Mouse (Mus musculus): ENCODE data around the gene Chchd3.

DNA sequence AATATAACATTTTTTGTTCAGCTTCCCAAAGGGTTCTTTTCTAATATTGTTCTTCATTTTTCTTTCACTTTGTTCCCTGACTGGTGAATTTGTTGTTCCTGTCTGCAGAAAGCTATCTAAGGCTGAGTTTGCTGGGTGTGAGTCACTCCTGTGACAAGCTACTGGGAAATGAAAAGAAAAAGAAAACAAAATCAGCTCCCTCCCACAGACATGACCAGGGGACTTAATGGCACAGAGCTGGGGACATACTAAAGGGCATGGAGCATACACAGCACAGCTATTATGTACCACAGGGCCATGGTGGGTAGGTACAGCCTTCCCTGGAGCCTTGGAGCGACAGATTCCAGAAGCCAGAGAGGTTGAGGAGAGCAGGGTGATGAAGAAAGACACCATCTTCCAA, 63.5 kb downstream of the Chchd3 start:
- TF ChIP-seq CTCF (conservative IDR thresholded peaks at IDR 0.05; ENCODE audit: low read length) (no peak), NANOG (IDR thresholded peaks at IDR 0.05; ENCODE audit: borderline replicate concordance, low read length) (no peak)
